Mouse (Mus musculus): Measurements from ENCODE around the gene Lingo4.

- no peak for TF ChIP-seq FLI1 (IDR thresholded peaks at IDR 0.05; ENCODE audit: low read length)
- no peak for TF ChIP-seq GATA1 (IDR thresholded peaks at IDR 0.05; ENCODE audit: borderline replicate concordance, low read length)
These were observed 14.8 kb upstream of the Lingo4 start for GRCm38 (mm10) chr3:94383476-94383875.

Data from megakaryocyte, embryonic 14.5 days (primary cell).